Mouse (Mus musculus) v-Abl transformed pro-B cells (cell line): ENCODE measurements at regions not wholly inside any gene's neighbourhood (a gene's known extent, or its start where the extent isn't known, plus 50 kb on each side); places are given as distances from the start of the nearest gene placed in this dataset.

ENCODE experiments used
- in situ Hi-C, 2 experiments: fragments of 400-800 bp; cut with MboI; formaldehyde crosslinking; loops; one replicate each; pipeline ENCODE4 v1.15.1; 2025; ENCODE audit not compliant: unreplicated experiment in 2 of 2

DNA sequence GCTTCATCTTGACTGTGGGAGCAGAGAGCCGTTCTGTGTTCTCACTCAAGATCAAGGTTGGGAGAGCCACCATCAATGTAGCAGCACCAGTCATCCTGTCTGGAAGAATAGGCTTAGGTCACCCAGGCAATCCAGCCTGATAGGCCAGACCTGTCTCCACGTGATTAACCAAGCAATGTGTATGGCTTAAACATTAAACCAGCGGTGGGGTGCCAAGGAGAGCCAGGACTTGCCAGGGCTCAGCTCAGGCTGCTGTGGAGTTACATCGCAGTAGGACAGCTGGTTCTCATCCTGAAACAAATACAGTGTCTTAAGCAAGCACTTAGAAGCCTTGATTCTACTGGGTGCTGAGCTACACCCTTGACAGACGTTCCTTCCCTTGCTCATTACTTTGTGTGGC, 207.9 kb downstream of the Plpp3 start:
- in situ Hi-C loops = no loop called here

DNA sequence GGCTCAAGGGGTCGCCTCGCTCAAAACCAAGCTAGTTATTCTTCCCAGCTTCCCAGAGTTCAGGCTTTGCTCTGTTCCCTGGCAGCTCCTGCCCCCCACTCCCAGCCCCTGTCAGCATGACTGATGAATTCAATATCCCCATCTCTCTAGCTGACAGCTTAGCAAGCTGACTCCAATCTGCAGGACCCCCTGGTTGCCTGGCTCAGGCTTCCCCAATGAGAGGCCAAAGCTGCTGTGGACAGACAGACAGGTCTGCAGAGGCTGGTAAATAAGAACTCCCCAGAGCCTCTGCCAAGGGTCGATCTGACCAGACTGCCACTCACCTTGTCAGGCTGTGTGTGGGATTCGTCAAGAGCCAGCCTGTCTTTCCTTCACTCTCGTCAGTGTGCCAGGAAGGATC, 219.4 kb downstream of the Plpp3 start:
- in situ Hi-C loops = no loop called here

DNA sequence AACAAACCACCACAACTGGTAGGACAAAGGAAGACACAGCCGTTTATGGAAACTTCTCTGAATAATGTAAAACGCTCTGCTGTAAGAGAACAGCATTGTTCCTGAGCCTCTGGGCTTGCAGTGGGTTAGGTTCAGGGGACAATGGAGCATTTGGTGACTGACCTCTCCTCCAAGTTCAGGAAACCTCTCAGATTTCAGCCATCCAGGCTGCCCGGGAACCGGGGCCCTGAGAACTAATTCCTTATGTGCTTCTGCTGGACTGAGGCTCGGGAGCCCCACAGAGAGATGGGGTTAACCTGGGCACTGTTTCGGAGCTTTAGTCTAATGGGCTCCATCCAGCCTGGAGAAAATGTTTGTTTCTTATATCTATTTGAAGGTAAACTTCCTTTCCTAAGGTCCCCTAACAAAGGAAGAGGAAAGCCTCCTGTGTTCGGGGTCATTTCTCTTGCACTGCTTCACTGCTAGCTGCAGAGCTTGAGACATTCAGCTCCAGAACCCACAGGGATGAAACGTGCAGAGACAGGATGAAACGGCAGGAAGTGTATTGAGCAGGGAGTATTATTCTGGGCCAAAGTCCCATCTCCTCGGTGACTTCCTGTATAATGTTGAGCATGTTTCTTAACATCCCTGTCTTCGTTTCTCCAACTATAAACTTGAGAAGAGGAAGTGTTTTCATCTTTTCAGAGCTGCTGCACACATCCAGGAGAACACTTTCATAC, 220.5 kb downstream of the Plpp3 start:
- in situ Hi-C loops = no loop called here

DNA sequence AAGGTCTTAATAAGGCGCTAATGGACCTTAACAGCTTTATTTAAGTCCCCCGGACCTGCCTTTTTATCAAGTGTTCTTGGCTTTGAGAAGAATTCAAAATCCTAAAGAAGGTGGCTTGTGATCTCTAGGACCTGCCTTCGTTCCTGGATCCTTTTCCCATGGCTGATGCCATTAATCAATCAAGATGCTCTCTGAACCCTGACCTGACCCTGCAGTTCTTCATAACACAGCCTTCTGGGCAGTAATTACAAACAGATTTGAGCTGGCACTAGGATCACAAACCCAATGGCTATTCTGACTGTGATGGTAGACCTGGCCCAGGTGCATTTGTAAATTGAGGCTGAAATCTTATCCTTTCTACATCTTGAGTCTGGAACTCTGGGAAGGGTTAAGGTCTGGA, 227.7 kb downstream of the Plpp3 start:
- in situ Hi-C loops = no loop called here

DNA sequence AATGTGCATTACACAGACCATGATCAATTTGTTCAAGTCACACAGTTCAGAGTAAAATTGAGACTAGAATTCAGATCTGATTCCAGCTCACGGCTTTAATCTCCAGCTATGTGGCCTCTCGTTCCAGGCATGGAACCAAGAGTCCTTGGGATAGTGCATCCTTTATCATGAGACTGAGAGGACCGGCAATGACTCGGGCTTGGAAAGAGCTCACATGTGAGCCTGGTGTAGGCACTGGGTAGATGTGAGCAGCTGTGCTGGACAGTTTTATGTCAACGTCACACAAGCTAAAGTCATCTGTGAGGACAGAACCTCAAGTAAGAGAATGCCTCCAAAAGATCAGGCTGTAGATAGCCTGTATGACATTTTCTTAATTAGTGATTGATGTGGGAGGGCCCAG, 228.3 kb downstream of the Plpp3 start:
- in situ Hi-C loops = no loop called here

DNA sequence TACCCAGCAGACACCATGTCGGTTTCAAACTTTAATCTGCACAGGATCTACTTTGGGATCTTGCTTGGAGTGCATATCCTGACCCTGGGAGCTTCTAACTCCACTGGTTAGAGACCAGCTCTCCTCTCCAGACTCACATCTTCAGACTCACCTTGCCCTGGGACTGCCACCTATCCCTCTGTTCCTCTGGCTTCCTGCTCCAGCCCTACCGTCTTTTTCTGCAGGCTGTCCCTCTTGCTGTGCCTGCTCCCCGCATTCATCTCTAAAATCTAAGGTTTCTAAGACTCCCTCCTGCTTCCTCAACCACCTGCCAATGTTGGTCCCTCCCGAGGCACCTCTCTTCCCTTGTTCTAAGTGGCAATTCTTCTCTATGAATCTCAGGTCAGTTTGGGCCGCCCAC, 233.2 kb downstream of the Plpp3 start:
- in situ Hi-C loops = no loop called here

DNA sequence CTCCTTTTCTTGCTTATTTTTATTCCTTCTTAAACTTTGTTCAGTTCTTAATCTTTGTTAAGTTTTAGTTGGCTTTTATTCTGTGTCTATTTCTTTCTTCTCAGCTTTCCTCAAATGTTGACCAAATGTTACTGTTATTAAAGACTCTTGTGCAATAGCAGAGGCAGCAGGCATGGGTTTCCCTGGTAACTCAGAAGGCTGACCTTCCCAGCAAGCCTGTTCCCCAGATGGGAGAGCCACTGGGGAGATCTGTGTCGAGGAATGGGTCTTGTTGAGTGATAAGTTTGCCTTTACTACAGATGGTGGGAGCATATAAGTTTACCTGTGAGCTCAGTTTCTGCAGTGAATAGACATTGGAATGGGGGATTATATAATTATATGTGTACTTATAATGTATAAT, 237.2 kb downstream of the Plpp3 start:
- in situ Hi-C loops = no loop called here

DNA sequence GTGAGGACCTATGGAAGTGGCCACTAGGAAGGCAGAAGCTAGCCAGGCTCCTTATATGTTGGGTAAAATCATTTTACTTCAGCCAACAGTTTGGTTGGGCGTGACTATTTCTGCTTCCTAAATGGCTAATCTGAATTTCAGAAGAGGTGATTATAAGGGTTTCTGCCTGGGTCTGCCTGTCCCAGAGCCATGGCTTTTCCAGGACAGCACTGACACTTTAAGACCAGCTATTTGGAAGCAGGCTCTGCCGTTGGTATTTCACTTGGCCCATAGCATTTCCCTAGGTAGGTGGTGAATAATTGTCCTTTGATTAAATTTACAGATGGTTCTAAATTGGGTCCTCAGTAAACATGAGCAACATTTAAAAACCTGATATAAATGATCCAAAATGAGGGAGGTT, 240.3 kb downstream of the Plpp3 start:
- in situ Hi-C loops = no loop called here

DNA sequence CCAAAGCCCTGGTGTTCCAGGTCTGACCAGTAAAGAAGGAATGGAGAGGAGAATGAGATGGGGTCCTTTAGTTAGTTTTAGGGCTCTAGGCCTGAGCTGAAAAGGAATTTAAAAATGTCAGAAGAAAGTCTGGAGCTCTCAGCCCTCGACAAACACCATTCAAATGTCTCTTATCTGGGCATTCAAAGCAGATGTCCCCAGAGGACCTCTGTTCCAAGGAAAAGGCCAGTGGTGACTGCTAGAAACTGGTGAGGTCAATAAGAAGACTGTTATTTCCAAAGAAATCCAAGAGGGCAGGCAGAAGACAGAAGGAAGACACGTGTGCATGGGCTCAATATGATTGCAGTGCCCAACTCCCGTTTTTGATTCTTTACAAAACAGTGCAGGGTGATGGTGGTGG, 244.9 kb downstream of the Plpp3 start:
- in situ Hi-C loops = no loop called here

DNA sequence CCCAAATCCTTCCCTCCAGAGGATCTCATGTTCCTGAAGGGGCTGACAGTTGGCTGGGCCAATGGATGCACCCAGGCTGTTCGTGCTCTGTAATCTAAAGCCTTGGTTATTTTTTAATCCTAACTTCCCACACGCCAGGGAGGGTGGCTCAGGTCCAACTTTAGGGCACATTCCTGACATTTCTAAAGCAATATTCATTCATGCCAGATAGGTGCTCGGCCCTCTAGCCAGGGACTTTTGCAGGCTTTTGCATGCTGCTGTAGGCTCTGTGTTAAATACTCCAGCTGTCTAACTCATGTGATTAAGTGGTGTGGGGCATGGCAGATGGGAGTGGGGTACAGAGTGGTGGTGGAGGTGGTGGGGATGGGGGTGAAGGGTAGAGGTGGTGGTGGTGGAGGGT, 246.0 kb downstream of the Plpp3 start:
- in situ Hi-C loops = no loop called here

DNA sequence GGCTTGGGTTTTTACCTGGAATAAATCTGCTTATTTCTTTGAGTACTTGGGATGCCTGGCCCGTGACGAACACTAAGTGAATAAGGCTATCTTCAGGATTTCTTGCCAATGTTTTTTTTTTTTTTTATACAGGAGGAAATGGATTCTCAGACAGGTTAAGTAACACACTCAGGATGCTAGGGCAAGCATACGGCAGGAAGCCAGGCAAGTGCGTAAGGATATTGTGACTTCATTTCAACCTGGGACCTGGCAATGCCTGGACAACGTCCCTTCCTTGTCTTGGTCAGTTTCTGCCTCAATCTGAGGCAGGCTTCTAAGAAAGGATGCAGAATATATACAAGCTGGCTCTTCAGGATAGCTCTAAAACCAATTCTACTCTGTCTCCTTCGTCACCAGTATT, 246.5 kb downstream of the Plpp3 start:
- in situ Hi-C loops = no loop called here

DNA sequence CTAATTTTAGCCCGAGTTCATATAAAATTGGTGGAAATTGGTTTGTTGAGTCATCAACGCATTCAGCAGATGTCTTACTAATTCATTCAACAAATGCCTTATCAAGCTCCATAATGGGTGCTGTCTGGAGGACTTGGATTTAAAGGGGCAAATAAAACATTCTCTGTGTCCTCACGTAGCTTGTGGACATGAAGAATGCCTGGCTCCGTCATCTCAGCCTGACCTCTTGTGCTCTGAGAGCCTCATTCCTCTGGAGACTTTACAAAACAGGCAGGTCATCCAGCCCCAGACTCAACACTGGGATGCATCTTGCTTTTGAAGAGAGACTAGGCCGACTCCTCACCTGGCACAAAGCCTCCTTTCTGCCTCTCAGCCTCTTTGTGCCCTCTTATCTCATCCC, 248.6 kb downstream of the Plpp3 start:
- in situ Hi-C loops = no loop called here

DNA sequence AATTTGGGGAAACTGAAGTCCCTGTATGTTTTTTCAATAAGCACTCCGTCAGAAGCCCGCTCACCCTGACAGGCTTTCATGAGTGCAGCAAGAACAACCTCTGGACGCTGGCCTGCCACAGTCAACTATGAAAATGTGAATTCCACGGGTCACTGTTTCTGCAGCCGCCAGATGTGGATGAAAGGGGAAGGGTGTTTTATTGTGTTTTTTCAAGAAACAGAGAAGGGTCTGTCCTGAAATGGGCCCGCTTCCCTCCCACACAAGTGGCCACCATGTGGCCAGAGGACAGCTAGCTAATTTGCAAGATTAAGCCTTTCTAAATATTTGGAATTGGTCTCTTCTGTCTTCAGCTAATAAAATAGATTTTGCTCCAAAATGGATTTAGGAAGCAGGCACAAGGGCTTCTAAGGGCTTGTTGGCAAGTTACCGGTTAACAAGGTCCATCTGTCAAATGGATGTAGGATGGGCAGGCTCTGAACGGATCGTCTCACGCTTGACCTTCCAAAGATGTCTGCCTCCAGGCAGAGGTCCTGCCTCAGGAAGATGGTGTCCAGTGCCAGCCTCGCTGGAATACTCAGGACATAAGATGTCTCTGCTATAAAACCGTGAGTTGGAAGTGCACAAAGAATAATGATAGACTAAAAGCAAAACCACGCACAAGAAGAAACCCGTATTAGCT, 249.8 kb downstream of the Plpp3 start:
- in situ Hi-C loops = no loop called here

DNA sequence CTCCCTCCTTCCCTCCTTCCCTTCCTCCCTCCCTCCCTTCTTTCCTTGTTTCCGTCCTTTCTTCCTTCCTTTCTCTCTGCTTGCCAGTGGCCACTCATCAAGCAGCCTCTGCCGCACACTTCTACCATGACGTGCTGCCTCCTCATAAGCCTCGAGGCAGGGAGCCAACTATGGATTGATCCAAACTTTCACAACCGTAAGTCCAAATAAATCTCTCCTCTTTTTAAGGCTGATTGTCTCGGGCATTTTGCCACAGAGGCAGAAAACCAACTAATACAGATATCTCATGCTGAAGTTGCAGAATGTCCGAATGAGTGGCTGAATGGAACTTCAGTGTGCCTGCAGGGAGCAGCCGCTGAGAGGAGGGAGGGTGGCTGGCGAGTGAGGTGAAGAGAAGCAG, 251.7 kb downstream of the Plpp3 start:
- in situ Hi-C loops = no loop called here

DNA sequence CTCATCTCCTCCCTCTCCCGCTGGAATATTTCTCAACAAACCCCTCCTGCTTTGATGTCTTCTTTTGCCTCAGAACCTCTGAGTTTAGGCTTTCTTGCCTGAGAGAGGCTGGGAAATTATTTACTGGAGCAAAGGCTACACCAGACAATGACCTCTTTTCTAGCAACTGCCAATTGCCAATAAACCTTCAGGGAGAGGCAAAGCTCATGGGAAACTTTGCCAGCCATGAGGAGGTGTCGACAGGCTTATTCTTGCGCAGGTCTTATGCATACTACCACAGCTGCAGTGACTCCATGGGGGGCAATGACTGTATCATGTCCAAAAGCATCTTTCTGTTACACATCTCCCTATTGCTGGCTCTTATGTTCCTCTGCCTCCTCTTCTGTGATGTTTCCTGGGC, 260.0 kb downstream of the Plpp3 start:
- in situ Hi-C loops = no loop called here

DNA sequence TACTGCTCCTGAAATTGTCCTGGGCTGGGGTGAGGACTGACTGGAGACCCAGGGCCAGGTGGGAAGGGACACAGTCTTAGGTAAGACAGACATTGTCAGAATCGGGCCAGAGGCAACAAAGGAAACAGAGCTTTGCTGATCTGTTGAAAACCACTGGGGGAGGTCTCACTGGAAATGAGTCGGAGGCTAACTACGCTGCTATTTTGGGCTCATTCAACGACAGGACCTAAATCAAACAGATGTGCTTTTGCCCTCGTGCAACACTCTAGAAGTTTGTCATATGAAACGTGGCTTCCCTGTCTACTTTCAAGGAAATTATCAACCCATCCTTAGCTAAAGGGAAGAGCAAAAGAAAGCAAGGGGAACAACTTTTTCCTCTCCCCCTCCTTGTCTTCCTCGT, 265.3 kb downstream of the Plpp3 start:
- in situ Hi-C loops = no loop called here

DNA sequence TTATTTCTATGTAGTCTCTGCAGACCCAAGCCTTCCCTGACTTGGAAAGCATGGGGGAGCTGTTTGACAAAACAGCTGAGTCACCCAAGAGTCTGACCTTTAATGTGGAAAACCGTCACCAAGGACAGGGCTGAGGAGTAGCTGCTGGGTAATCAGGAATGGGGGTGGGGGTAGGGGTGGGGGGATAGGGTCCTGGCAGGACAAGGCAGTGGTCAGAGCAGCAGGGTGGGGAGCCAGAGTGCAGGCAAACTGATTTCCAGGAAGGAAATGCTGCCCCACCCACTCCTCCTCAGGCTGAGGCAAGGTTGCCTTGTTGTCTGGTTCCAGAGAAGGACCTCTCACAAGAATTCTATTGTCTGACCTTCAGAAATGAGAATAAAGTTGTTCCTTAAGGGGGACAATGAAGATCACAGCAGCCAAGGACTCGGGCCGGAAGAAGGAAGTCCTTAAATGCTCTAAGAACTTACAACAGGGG, 266.6 kb downstream of the Plpp3 start:
- in situ Hi-C loops = no loop called here

DNA sequence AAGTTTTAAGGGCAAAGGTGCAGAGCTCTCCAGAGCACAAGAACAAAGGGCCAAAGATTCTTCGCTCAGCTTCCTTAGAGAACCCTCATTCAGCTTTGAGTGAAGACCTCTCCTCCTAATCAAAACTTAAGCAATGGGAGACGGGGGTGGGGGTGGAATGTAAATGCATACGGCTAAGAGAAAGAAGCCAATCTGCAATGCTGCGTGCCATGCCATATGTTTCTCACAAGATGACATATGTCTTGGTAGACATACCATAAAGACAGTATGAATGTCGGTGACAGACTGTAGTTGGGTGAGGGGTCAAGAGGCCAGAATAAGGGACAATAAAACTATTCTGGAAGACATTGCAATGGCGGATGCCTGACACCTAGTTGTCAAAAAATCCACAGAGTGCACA, 267.9 kb downstream of the Plpp3 start:
- in situ Hi-C loops = no loop called here

DNA sequence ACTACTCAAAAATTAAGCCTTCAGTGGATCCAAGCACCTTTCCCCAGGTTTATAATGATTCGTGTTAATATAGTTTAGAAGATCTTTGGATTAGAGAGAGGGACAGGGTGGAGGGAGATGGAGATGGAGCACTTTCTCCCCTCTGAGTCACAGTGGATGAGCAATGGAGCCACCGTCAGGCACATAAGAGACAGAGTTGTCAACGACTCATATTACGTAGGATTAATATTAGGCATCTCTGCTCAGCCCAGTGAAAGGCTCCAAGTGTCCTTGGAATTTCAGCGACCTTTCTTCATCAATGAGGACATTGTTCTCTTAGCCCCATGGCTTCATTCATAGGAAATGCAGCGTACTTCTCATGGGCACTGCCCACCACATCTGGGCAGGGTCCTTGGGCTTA, 270.4 kb downstream of the Plpp3 start:
- in situ Hi-C loops = no loop called here

DNA sequence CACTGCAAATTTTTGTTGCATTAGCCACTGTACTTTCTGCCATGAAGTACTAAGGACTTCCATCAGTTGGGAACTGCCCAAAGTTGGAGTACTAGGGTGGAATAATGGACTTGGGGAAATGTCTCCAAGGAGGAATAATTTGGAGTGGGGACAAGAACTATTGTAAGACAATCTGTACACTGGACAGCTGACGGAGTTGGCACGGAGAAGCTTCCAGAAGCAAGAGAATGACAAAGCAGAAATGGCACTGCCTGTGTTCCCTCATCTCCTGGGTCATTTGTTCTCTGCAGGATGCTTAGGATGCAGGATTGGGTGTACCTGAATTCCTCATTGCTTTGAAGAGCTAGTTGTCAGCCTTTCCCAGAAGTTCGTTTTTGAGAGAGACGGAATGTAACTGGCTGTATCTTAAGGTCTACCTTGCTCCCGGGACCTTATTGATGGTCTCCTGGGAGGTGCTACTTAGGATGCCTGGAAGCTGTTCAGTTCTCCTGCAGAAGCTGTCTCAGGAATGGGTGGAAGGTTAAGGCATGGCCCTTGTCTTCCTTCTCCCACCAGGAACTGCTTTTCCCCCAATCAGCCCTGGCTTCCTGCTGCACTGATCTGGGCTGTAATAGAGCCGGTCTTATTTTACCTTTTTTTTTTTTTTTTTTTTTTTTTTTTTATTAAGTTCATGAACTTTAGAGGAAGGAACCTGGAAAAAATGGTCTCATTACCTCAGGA, 272.4 kb downstream of the Plpp3 start:
- in situ Hi-C loops = no loop called here

DNA sequence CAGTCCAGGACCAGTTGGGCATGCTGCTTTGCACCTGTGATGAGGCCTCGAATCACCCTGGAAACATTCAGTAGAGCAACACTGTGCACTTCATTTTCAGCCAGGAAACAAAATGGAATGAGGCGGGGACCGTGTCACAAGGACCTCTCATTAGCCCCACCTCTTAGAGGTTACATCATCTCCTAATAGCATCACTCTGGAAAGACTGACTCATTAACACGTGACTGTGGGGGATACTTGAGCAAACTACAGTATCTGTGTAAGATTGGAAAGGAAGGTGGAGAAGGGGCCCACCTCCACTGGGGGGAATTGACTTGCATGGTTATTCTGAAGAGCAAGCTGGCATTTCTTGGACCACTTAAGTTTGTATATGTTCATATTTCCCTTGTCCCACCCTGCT, 275.3 kb downstream of the Plpp3 start:
- in situ Hi-C loops = no loop called here

DNA sequence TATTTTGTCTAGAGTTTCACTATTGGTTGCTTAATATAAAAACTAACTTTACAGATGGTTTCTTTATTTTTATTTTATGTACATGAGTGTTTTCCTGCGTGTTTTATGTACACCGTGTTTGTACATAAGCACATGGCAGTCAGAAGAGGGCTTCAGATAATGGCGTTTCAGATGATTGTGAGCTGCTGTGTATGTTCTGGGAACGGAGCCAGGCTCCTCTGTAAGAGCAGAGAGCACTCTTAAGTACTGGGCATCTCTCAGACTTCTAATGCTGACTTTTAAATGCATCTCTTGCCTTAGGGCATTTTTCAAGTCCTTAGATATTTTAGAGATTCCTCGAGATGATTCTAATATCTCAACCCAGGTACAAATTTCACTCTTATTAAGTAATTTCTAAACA, 280.0 kb downstream of the Plpp3 start:
- in situ Hi-C loops = no loop called here
